Mouse (Mus musculus) urinary bladder, adult 2 months (tissue): ENCODE results near the gene Scrn1. TPM values are rescaled to one million over a fixed set of nuclear protein-coding genes. Genes with fewer than 3 reads are reported as not detected.
A peak's percentile ranks its signal among the peaks of the same experiment; 100 is the strongest.

Experiments used
- DNase-seq: peaks from one replicate; pipeline ENCODE4 v3.0.0; 2022; ENCODE audit warnings: low spot score
- polyA plus RNA-seq: library from polyadenylated mRNA; depleted of rRNA; stranded (reverse); fragments of >200 nt; gene quantifications from 2 replicates; pipeline ENCODE4 v1.2.3, GENCODE M21; 2012

Scrn1 gene
- polyA plus RNA-seq, 1 experiment, result 6.3 TPM

DNA sequence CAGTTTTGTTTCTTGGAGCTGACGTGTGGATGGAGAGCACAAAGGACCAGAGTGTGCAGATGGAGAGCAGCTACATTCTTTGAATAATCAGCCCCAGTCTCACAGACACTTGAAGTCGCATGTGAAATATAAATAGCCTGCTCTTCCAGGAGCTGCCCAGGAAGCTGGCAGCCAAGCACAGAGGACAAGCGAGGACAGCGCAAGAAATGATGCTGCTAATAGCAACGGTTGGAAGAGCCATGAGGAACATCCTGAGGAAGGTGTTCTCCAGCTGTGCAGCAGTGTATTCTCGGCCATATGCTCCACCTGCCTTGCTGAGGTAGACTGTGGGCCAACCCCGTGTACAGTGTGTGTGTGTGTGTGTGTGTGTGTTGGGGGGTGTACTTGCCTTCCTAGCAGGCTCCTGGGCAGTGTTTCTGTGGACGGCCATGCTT is 35.2 kb downstream of the Scrn1 start:
- no peak for DNase-seq

DNA sequence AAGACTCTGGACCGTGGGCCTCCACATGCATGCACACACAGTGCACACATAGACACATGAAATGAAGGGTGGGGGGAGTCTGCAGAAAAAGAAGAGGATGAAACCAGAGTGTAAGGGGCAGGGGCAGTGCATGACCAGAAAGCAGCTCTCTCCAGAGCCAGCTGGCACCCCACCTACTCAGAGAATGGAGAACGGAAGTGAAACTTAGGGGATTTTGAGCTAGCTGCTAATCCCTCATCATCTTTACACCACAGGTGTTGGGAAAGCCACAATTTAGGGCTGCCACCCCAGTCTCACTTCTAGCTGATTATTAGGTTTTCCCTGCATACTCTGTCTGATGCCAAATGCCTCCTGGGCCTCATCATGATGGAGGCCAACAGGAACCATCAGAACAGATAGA is 36.1 kb downstream of the Scrn1 start:
- no peak for DNase-seq

DNA sequence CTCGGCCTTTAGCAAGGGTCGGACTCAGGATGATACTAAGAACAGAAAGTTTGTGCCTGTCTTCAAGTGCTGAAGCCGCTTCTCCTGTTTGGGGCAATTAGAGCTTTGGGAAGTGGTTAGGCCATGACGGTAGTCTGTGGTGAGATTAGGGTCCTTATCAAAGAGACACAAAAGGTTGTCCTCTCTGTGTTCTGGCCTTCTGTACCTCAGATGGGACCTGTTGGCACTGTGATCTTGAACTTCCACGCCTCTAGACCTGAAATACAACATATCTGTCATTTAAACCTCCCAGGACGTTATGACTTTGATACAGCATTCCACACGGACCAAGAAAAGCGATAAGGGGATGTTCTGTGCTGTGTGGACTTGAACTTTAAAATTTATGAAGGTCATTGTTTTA is 37.6 kb downstream of the Scrn1 start:
- DNase-seq, result no peak

DNA sequence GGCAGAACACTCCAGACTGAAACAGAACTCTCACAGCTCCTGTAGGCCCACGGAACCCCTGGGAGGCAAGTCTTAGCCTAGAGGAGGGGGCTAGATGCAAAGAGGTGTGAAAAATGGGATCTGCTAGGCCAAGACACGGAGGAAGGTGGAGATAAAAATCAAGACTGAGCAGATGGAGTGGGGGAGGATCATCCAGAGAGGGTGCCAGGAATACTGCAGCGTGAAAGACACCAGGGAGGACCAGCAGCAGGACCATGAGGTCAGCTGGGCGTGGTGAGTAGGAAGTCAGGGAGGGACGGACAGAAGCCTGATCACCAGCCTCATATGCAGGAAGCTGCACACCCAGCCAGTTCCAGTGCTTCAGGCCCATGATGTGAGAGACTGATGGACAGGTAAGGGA is 47.5 kb downstream of the Scrn1 start:
- DNase-seq, result no peak

DNA sequence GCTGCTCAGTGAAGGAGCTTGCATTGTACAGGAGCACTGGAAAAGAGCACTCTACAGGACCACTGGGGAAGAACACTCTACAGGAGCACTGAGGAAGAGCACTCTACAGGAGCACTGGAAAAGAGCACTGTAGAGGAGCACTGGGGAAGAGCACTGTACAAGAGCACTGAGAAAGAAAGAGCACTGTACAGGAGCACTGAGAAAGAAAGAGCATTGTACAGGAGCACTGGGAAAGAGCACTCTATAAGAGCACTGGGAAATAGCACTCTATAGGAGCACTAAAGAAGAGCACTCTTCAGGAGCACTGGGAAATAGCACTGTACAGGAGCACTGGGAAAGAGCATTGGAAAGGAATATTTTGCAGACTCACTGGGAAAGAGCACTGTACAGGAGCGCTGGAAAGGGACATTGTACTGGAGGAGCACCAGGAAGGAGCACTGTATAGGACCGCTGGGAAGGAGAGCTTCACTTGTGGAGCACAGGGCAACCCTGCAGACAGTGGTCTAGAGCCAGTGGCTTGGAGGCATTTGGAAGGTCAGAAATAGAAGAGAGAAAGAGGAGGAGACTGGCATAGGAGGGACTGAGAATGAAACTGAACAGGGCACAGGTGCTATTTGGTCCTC is 49.7 kb downstream of the Scrn1 start:
- no peak for DNase-seq

DNA sequence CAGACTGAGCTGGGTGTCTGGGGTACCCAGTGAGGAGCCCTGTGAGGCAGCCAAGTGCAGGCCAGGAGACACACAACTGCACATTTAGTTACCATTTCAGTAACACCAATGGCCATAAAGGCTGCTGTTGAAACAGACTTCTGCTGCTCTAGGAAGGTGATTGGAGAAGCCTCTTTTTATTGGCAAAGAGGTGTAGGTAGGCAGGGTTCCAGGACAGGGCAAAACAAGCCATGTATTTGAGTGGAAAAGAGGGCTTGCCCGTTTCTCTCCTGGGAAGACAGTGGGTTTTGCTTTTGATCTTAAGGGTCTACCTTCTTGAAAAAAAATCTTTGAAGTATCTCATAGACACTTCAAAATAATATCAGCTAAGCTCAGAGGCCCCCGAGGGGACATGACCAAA is 54.0 kb downstream of the Scrn1 start:
- no peak for DNase-seq

DNA sequence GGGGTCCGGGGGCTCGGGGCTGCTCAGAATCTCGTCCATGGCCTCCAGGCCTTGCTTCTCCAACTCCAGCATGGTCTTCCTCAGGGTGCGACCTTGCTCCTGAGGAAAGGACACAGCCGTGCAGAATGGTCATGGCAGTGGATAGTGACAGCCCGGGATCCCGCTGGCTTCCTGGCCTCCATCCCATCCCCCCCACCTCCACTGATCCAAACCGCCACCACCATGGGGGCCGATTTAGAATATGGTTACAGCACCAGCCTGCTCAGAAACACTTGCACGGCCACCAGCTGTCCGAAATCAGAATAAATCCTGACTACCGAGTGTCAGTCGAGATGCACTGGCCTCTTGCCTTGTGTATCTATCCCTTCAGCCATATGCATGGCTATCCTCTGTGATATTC is 57.0 kb downstream of the Scrn1 start:
- DNase-seq, result no peak

DNA sequence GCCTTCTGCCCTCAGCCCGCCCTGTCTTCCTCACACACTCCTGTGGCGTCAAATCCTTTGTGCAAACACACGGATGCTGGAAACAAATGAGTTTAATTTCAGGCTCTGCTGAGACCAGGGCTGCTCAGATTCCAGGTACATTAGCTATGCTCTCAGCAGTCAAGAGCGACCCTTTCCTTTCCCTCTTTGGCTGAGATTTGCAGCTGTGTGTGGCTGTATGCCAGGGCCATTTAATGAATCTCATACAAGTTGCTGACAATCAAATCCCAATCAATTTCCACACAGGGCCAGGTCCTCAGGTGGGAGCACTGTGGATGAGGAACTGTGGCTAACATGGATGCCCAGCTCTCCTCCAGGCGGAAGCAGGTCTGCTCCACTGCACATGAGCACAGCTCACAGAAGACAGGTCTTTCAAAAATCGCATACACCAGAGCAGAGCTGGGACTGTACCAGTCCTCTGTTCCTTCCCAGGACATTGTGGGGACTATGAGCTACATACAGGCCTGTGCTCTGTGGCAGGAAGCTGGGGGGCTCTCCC is 58.0 kb downstream of the Scrn1 start:
- no peak for DNase-seq

DNA sequence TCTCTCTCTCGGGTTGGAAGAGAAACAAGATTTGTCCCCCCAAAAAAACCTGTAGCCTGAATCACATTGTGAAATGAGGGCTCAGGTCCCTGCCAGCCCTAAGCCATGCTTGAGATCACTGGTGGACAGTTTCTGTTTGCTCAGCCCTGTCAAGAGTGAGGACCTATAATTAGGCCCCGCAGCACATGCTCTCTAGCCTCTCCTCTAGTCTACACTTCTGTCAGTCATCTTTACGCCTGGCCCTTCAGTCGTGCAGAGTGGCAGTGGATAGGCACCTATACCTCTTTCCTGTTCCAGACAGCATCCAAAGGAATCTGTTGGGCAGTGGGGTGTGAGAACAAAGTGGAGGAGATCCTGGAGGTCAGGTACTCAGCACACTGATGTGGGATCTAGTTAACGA is 58.5 kb downstream of the Scrn1 start:
- DNase-seq, result no peak

DNA sequence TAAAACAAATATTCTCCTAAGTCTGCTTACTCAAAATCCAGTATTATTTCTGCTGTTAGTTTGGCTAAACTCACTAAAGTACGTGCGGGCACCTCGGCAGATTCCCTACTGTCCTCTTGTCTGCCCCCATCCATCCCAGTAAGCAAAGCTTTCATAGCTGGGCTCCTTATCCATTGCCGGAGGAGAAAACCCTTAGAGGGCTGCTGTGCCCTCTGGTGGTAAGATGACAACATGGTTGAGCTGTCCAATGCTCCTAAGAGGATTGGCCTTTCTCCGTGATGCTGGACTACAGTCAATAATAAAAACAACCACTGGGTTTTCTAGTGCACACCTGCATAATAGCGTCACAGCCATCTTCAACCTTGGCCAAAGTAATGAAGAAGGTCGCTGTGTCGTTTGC is 59.3 kb downstream of the Scrn1 start:
- DNase-seq, result no peak

DNA sequence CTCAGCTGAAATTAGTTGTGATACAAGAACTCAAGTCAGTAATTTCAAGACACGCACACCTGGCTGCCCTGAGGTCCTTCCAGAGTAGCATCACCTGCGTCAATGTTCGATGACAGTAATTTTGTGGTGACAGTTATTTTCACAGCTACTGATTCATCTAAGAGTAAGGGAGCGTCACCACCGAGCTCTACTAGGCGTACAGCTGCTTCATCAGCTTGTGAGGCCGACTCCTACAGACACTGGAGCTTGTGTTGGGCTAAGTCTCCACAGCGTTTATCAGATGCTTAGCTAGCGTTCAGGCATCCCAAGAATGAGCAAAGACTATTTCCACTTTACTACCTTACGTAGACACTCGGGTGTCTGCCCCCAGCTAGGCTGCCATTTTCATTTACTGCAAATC is 60.0 kb downstream of the Scrn1 start:
- DNase-seq, result no peak

DNA sequence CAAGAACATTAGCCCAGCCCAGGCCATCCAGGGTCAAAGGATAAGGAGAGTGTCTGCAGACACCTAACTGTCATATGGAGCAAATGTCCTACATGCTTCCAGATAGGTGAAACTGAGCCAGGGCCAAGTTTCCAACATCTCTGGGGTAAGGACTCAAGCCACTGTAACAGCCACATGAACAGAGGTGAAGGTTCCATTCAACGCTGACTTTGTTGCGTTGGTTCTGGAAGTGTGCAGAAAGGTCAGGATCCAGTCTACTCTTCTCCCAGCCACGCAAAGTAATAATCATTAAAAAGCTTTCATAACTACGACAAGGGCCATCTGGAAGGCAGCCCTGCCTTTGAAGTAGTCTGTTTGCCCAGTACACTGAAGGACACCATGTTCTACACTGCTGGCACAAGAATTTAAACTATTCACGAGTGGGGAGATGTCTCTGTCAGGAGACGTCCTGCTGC is 63.6 kb downstream of the Scrn1 start:
- DNase-seq, result no peak

DNA sequence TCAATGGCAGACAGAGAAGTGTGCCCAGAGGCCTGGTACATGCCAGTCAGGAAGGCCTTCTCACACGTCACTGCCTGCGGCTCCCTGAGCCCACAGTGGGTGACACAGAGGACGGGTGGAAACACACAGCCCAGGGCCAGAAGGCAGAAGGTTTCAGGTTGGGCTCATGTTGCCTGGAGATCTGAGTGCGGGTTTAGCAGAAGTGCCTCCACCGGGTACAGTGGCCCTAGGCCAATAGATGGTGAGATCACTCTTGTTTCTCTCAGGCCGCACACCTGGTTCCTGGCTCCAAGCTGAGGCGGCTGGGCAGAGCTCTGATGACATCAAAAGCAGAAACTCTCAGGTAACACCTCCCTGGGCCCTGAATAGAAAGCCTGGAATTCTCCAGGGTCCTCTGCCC is 70.1 kb downstream of the Scrn1 start:
- no peak for DNase-seq

DNA sequence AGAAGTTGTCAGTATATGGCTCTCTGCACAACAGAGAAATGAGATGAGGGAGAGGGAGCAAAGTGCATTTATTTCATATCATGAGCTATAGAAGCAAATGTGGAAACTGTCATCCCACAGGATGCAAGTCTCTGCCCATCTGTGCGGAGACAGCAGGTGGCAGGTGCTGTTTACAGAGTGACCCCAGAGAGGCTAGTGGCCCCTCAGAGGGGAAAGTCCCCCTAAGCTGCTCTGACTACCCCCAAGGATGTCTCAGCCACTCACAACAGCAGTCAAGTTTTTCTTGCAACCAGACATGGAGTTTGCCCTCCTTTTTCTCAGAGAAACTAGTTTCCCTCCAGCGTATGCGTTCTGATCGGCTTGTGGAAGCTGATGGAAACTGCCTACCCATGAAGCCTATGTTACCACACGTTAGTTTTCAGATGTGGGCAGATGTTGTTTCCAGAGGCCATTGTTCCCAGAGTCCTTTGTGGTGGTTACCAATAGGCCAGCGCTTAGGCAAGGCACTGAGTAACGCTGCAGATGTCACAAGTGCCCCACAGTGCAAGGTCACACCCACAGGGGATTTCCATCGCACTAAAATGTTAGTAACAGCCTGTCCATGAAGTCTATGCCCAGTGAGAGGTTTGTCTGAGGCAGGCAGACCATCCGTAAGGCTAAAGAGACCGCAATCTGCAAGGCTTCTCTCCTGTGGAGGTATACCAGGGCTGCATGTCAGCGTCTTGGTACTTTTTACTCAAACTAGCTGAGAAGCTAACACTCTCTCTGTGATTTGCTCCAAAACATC is 71.5 kb downstream of the Scrn1 start:
- no peak for DNase-seq

DNA sequence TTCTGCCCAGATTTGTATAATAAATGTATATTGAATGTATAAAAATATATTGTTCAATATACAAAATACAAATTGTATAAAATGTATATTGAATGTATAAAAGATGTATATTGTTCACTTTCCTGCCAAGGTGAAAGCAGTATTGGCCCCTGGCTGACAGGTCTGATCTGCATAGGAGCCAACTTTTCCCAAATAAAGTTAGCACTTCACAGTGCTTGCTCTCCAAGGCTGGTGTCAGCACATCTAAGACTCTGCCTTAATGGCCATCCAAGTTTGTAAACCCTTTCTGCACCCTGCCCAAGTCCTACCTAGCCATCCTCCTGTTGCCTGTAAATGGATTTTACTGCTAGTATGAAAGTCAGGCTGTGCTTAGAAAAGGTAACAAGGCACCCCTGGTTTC is 72.2 kb downstream of the Scrn1 start:
- no peak for DNase-seq

DNA sequence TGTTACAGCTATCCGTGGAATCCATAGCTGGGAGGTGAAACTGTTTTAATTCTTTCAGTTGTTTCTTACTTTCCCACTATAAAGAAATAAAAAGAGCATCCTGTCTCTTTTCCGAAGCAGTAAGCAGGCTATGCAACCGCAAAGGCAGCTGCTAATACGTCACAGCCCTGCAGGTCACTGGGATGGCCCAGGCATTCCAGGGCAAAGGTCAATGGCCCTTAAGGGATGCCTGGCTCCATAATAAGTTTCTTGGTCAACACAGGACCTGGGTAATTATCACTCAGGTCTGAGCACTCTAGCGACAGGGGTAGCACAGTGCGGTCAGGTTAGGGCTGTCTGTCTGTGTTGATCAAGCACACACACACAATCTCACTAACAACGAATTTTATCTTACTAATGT is 75.2 kb downstream of the Scrn1 start:
- DNase-seq, result no peak

DNA sequence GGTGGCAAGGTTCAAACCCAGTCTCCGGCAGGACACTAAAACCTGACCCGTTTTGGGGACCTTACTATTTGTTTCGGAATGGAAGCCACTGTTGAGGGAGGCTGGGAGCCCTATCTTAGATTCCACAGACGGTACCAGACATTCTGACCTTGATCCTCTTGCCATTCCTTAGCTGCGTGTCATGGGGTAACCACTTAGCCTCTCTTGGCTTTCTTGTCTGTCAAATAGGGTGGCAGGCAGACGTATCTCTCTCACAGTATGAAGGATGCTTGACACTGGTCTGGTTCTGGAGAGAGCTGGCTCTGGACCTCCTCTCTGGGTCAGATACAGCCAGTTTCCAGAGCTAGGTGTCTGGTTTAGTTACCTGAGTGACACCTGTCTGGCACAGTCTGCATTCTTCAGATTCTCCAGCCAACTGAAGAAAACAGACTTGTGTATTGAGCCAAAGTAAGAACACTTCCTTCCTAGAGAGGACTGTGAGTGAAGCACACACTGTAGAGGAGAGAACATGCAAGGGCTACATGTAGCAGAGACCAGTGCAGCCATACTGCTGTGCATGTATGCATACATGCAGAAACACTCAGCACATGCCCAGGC is 80.2 kb downstream of the Scrn1 start:
- no peak for DNase-seq

DNA sequence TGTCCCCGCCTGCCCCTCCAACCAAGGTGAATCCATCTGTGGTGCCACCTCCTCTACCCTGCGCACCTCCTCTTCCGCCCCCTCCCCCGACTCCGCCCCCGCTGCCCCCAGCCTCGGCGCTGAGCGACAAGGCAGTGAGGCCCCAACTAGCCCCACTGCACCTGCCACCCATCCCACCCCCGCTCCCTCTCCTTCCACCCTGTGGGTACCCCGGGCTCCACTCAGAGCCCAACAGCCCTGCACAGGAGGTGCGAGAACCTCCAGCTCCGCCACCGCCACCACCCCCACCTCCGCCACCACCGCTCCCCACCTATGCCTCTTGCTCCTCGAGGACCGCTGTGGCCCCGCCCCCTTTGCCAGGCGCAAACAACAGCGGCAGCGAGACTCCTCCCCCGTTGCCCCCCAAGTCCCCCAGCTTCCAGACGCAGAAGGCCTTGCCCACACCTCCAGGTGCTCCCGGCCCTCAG is 80.8 kb downstream of the Scrn1 start:
- DNase-seq, result no peak

DNA sequence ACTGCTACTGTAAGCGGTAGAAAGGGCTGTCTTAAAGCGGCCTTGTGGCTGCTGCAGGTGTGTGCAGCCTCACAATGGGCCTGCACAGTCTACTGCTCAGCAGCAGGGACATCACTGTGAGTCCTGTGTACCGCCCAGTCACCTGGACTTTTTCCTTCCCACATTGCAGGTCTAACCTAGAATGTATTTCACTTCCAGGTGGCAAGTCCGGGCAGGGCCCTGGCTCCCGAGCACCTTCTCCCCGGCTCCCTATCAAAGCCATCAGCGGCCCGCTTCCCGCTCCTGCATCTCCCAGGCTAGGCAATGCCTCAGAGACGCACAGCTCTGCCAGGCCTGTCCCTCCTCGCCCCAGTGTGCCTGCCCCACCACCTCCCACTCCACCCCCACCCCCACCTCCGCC is 81.3 kb downstream of the Scrn1 start:
- DNase-seq, result peak; percentile 31

DNA sequence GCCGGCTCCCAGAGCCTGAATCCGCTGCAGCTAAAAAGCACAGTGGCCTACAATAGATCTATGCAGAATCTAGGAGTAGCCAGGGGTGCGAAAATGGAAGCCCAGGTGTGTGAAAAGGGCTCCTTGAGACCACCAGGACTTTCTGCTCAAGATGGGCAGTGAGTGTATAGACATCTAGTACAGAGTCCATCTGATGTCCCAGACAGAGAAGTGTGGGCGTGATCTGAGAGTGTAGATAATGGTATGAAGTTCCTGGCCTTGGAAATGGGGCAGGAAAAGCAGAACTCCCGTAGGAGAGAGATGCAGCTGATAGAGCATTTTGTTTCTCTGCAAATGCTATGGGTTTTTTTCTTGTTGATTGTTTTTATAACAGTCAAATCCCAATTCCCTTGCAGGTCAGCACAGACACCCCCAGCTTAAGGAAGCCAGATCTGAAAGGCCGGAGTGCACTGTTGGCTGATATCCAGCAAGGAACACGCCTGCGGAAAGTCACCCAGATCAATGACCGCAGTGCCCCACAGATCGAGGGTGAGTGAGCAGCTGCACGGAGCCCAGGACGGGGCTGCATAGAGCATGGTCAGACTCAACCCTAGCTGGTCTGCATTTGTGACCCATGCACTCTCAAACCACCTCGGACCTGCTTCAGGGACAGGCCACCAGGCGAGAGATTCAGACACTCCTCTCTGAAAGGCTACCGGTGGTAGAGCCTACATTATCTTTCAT is 84.7 kb downstream of the Scrn1 start:
- no peak for DNase-seq

DNA sequence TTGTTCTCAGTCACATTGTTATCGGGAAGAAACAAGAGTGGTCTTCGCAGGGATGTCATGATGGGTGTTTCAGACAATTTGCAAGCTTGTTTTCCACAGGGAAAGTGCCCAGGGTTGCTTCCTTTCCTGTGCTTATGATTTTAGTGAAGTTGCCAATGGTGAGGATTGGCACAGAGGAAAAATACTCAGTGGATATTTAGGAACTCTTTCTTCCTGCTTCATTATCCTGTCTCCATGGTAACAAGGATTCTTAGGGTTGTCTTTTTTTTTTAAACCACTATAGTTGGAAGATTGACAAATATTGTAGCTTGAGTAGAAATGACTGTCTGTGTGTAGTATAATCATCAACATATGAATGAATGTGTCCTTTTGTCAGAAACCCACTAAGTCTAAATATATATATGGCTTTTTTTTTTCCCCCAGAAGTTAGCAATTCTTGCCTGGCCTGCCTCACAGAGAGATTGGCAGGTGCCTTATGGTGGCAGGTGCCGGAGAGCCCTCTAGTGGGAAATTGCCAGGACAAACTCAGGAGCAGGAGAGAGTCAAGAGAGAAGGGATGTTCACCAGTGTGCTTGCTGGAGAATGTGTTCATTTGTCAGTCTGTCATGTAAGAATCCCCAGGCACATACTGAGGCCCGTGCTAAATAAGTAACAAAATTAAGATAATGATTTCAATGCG is 87.5 kb downstream of the Scrn1 start:
- DNase-seq, result no peak
